Mouse (Mus musculus) layer of hippocampus, postnatal 36 days (tissue): ENCODE data around the gene Pon3. TPM values are rescaled to one million over a fixed set of nuclear protein-coding genes. Genes with fewer than 3 reads are reported as not detected.

Source experiments
- DNase-seq, 2 experiments: peaks; one replicate each; pipeline ENCODE4 v3.0.0; 2022
- total RNA-seq, 2 experiments: library from RNA; stranded (reverse); gene quantifications; 2 replicates each; pipeline ENCODE4 v1.2.3; 2021

The Pon3 gene
- total RNA-seq = 1 to 10 TPM; 2.0 to 2.2 TPM

DNA sequence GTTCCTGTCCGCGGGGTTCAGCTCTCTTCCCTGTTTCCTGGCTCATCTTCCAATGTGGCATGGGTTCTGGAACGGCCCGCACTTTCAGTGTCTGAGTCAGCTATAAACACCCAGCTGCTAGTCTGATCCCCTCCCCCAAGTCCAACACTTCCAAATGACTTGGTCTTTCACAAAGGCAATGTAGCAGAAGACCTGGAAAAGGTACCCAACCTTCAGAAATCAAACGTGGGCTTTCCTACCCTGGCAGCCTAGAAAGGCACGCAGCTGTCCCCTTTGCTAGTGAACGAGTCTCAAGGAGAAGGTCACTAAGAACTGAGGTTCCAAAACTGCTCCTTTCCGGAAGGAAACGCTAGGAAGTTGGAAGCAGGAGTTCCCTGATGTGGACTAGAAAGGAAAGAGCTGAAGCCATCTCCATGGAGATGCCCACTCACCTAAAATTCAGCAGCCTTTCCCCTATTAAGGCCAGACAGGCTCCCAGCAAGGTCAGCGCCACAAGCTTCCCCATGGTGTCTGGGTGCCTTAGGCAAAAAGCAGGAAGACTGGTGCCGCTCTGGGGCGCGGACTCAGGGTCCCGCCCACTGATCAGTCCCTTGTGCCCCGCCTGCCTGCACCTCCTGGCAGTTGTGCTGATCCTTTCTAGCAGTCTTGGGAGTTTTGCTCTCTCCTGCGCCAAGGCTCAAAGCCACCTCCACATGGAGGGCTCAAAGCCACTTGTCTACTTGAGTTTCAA, at the start of gene Pon3:
Gene Pon3 (minus strand): TSS at position 565 of the 730 bp plus-strand sequence.
- peak in 1 of 2 experiments; percentile 9 for DNase-seq

DNA sequence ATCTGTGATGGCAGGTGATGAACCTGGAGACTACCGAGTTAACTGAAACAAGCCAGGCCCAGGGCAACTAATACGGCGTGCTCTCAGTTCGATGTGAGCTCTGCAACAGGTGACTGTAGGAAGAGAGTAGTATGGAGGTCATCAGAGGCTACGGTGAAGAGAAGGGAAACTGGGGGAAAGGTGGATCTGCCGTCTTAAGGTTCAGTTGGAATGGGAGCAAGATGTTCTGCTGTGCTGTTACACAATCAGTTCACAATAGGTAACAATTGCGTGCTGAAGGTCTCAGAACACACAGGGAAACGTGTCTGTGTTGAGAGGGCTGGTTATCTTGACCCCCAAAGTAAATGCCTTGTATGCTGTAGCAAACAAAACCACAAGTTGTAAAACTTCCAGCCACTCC, 48.9 kb upstream of the Pon3 start:
- no peak for DNase-seq

DNA sequence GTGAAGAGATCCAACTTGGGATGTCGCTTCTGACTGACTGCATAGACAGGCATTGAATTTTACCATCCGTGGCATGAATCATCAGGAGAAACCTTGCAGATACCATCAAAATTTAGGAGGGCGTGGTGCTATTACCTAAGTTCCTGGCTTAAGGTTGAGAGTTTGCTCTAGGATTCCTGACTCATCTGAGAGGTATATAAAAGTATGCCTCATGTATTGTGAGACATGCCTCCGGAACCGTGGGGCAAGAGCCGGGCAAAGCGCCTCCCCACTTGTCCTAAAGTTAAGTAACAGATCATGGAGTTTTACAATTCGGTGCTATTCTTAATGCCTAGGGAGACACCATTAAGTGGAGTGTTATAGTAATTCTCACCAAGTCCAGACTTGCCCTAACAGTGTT, 44.5 kb upstream of the Pon3 start:
- DNase-seq = no peak

DNA sequence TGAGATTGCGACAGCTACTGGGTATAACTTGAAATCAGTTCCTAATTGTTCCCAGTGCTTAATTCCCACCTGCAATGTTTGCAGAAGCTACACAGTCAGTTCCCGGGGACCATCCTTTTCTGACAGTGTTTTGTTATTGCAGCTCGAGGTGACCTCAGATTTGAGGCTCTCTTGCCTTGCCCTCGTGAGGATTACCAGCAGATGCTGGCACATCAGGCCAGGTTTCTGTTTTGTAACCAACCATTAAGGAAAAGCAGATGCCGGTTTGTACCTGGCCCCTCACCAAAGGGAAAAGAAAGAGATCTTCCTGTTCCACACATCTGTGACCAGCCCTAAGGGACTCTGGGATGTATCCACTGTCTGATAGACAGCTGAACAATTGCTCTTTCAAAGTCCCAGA, 43.5 kb upstream of the Pon3 start:
- no peak for DNase-seq

DNA sequence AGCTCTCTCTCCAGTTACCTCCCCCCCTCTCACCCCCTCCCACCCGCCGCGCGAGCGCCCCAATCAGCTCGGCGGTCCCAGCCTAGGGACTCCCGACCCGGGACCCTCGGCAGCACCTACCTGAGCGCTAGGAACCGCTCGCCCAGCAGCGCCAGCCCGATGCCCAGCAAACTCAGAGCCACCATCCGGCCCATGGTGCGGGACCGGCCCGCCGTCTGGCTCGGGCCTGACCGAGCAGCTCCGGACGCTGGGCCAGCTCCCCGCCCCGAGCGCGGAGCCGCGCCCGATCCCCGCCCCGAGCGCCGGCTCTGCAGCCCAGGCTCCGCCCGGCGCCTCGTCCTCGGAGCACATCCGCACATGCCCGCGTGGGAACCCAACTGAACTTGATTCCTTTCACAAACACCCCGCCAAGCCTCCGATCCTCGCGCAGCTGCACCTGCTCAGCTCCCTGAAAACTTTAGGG, 42.0 kb upstream of the Pon3 start, which contains the start of gene Pon2:
Gene Pon2 (minus strand): TSS at position 364 of the 463 bp plus-strand sequence.
- peak; percentile 53 to 54 for DNase-seq

DNA sequence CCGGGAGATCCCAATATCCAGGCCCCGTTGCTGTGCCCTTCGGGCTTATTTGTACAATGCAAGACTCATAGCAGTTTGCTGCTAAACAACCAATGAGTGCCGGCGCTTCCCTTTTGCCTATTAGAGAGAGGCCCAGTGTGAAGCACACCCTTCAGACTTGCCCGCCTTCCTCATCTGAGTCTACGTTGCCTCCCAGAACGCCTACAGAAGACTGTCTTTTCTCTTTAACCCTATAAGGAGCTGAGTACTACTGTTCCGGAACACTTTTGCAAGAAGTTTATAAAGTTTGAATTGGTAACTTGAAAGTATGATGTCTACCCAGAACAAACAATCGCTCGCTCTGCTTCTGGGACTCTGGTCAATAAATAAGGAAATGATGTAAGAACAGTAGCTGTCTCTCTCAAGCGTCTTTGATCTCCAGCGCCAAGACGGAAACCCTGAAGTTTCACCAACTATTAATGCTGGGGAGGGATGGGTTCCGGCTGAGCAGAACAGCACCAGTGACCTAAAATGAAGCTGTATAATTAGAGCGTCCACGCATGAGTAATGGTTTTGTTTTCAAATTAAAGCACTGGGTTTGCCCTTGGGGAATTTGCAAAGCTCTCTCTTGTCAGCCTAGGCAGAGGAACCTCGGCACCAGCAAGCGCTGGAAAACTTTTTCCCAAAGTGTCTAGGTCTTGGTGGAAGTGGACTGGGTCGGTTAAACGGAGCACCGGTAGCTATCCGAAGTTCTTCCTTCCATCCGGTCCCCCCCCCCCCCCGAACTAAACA, 41.4 kb upstream of the Pon3 start:
- DNase-seq = peak in 1 of 2 experiments; percentile 5

DNA sequence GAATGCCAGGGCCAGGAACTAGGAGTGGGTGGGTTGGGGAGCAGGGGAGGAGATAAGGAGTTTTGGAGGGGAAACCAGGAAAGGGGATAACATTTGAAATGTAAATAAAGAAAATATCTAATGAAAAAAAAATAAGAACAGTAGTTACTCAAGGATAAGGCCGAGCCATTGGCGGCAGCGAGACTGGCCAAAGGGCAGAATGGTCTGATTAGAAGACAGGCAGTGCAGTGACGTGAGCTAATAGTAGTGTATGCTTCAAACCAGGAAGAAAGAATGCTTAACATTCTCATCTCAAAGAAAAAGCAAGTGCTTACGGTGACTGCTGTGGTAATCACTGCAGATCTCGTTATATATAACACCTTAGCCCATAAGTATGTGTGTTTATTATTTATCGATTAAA, 40.0 kb upstream of the Pon3 start:
- no peak for DNase-seq

DNA sequence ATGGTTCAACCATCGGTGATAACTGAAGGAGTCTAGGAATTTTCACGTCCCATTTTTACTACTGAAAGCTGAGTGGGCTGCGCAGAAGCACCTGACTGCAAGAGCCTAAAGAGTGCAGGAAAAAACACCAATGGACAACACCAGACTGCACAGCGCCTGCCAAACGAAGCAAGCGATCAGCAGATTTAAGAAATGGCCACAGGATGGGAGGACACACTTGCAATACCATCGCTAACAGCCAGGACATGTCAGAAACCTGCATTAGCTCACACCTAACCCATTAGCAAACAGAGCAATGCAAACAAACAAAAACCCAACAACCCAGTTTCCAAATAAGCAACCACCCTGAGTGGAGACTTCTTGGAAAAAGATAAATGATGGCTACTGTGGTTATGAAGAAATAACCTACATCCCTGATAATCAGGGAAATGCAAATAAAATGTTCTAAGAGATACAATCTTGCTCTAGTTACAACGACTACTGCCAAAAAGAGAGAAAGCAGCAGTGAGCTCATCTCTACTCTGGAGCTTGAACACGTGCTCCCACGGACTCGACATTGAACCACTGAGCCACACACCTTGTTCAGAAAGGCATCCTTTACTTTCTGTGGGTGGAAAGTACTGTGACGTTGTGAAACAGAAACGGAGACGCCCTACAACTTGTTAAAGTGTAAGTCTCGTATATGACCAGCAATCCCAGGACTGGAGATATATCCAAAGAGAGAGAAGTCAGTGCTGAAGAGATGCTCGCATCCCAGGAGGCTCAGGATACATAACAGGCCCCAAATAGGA, 38.8 kb upstream of the Pon3 start:
- DNase-seq = no peak

DNA sequence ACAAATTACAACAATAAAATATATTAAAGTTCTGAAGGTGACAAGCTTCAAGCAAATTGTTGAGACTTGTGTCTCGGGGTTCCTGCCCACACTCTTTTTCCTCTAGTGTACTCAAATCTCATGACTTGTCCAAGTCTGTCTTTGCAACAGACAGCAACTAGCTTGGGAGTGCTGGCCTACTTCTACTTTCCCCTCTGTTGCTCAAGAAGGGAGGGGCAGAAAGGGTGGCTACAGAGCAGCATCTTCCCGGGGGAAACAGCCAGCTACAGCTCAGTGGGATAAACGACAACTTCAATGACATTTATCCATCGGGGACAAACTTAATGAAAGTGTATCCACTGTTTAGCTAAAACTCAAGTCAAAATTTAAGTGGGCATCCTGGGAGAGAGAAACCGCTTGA, 36.8 kb upstream of the Pon3 start:
- no peak for DNase-seq

DNA sequence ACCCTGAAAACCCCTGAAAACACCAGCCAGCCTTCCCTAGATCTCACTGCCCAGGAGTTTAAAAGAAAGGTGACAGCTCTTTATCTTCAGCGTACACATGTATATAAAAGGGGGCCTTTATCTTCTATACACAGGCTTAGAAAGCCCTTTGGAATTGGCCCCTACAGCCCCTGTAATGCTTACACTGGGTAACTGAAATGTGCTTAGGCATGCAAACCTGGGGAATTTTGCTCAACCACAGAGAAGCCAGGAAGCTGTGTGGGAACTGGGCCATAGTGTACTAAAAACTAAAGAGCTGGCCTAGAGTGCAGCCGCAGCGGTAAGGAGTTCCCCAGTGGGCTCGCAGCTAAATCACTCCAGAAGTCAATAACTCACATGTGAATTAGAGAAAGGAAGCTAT, 35.4 kb upstream of the Pon3 start:
- DNase-seq = no peak

DNA sequence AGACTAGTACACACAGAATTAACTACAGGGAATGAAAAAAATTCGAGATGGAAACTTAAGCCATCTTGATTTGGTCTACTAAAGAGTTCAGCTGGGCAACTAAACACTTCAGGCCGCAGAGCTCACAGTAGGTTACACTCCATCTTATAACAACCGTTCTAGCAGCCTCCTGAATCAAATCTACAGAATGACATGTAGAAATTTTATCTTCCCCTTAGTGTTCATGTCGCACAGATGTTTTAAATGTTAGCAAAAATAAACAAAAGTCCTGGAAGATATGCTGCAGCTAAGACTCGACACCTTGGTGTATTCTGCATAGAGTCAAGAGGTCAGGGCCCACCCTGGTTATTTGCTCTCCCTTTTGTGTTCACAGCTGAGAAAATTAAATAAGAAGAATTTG, 31.8 kb upstream of the Pon3 start:
- no peak for DNase-seq

DNA sequence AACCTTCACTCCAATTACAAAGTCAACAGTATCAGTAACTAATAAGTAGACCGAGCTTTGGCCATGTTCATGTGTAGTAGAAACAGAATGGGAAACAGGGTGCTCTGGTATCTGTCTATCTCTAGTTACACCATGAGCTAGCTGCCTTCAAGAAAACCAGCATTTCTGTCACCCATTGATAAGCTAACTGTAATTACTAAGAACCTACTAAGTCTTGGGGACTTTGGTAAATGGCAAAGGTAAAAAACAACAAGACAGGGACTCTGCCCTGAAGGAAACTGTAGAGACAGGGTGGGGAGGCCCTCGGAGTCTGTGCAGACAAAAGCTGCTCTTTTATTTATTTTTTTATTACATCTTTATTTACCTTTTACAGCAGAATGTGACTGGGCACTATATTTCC, 31.3 kb upstream of the Pon3 start:
- no peak for DNase-seq

DNA sequence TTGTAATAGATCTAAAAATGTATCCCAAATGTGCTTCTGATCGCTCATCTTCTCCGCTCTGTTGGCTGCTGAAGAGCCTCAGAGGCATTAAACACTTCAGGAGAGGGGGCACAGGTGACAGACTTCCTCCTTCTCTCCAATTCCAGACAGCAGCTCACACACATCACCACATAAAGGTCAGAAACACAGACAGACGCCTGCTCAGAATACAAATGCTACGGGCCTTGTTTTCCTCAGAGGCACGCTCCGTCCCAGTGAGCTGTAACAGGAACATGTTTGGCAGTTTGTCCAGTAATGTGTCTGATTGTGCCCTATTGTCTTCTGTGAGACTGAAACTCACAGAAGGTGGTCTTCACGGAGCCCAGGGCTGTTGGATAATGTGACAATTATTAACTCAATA, 26.3 kb upstream of the Pon3 start:
- DNase-seq = no peak

DNA sequence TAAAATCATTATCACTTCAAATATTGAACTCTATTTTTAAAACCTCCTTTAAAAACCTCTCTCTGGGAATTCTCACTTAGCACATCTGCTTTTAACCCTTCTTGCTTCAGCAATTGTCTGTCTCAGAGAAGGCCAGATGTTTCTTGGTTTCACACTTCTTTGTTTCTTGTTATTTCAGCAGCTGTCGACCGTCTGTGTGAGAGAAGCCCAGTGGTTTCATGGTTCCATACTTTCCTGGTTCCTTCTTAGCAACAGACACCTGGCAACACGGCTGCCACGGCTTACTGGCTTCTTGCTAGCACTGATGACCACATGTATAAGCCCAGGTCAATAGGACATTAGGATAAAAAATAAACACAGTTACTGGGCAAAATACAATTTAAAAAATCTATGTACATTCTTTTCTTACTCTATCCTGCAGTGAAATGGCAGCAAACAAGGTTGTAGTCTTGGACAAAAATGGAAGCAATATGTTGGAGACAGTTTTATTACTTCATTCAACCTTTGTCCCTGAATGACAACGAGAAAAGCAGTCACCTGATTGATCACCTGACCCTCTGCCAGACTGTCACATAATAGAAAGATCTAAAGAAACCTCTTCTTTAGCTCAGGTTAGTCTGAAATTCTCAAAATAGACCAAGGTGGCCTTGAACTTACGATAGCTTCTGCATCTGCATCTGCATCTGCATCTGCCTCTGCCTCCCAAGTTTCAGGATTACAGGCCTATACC, 24.7 kb upstream of the Pon3 start:
- DNase-seq = no peak

DNA sequence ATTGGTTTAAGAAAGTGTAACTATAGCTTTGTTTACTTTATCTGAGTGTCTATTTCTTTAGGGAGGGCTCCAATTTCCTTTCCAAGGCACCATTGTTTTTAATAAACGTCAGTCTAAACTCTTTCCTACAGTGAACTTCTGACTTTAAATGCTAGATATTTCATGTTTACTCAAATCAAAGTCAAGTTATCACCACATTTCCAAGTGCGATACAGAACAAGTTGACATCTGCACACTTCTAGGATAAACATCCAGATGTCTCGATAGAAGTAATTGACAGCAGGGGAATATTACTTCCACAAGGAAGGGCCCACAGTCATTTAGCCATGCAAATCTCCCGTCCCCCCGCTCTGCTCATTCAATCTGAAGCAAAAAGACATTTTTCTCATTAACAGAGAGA, 21.9 kb upstream of the Pon3 start:
- no peak for DNase-seq

DNA sequence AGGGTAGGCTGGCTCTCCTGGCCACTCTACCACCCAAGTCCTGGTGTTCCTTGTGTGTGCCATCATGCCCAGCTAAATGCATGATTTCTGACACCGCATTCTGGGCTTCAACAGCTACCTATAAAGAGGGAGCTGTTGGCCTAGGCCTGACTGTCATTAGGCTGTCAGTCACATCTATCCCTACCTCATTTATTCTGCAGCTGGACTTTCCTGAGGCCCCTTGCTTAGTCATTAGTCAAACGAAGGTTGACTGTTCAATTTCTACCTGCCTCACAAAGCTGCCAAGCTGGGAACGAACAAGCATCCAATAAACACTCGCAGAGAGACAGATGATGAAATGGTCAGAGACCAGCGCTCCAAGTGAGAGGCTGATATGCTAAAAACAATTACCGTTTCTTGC, 13.6 kb upstream of the Pon3 start:
- no peak for DNase-seq

DNA sequence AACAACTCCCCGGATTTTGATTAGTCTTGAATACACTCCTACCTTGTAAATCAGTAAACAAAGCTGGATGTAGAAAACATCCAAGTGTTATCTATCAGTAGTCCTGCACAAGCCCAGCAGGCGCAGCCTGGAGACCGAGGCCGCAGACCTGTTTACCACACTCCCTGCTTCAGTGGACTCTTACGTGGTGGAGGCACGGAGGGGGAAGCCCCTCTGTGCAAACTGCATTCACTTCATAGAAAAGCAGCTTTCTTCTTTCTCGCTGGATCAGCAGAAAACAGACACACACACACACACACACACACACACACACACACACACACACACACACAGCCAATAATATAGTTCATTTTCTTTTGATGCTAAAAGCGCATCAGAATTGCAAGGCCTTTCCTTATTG, 8.7 kb upstream of the Pon3 start:
- no peak for DNase-seq

DNA sequence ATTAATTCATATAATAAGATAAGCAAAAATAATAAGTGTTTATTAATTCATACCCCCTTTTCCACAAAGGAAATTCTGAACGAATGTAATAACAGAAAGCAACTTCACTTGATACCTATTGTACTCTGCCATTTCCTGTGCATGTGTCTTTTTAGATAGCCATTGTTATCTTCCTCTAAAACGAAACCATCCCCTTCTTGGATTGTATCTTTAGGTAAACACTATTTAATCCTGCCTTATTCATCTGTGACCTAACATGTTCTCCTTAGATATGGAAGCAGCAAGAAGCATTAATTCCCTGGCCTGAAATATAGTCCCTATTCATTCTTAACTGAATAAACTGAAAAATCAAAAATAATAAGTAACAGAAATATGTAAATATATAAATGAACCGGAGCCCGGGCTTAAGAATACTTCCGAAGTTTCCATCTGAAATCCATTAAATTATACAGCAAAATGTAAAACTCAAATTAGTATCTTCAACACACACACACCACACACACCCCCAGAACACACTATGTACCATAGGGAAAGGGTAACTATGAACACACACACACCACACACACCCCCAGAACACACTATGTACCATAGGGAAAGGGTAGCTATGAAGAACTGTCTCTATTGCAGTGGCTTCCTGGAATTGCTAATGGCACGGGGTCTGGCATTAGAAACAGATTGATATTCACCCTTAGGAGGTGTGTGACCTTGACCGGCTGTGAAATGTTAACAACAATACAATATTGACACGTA, 7.3 kb upstream of the Pon3 start:
- DNase-seq = no peak

DNA sequence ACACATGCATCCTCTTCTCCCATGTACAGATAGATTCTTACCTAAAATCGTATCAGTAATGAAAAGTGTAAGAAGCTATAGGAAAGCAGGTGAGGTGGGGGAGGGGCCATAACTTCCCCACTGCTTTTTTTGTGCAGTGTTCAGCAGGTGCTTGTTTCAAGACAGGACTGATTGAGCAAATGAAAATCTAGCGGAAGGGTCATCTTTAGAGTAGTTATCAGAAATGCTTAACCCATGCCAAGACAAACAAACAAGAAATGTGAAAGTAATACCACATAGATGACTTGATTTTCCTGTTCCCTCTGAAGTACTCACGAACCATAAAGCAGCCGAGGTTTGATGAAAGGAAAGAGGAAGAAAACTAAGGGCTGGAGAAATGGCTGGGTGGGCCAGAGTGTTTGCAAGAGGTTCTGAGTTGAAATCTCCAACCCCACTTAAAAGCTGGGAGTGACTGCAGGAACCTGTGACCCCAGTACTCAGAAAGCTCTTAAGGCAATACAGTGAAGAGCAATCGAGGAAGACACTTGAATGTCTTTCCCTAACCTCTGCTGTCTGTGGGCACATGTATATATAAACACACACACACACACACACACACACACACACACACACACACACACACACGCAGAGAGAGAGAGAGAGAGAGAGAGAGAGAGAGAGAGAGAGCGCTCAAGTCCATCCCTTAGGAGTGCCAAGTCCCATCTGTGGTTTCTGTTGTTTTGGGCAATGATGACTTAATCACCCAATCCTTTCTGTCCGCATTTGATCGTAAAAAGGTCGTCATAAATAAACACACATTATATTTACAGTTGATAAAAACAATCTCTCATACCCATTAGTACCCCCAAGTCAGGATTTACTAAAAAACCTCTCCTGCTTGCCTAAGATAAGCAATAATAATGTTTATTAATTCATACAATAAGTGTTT, 6.5 kb upstream of the Pon3 start:
- DNase-seq = no peak

DNA sequence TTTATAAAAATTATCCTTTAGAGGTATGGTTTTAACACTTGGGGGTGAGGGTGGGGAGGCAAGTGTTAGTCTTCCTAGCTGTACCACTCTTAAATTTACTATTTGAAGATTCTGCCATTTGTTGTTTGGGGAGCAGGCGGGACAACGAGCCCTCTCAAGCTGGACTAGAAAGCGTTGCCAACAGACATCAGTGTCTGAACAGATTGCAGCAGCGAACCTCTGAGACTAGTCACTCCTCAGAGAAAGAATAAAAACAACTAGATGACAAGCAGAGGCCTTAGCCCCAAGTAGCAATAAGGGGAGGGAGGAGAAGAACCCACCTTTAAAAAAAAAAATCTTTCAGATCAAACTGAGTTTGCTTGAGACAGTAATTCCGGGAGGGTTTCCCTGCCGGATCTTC, 795 bp downstream of the Pon3 start:
- no peak for DNase-seq

DNA sequence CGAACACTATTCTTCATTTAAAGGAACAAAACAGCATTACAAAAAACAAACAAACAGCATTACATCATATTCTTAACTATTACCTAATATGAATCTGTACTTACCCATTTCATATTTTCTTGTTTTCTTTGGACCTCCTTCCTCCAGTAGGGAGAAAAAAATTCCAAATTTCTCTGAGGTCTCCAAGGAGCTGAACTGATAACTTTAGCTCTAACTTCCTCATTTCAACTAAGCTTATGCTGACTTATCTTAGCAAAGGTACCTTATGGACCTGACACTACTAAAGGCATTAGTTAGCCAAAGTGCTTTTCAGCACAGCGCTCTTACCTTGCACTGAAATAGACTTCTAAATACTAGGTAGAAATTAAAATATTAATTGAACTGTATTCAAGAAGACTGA, 1.2 kb downstream of the Pon3 start:
- DNase-seq = no peak
